Mouse (Mus musculus) myocyte (in vitro differentiated cells): ENCODE measurements around the gene Tubg2.

ENCODE experiments used
- E2F4 ChIP-seq: IDR thresholded peaks from one replicate; pipeline ENCODE4 v1.6.1; 2011; ENCODE audit warnings: mild to moderate bottlenecking, control low read depth, moderate library complexity; ENCODE audit not compliant: insufficient read depth
- POLR2A ChIP-seq: IDR thresholded peaks from one replicate; pipeline ENCODE4 v1.6.1; 2011; ENCODE audit warnings: low read depth, mild to moderate bottlenecking, control low read depth, moderate library complexity; ENCODE audit not compliant: insufficient read length
- SRF ChIP-seq: IDR thresholded peaks from one replicate; pipeline ENCODE4 v1.6.1; 2011; ENCODE audit warnings: low read depth; ENCODE audit not compliant: control insufficient read depth, insufficient read length
- TCF3 ChIP-seq: IDR thresholded peaks from one replicate; pipeline ENCODE4 v1.6.1; 2011; ENCODE audit warnings: low read depth, control low read depth; ENCODE audit not compliant: insufficient read length

- no peak for TF ChIP-seq POLR2A
- TF ChIP-seq E2F4, result no peak
- TF ChIP-seq TCF3, result no peak
- TF ChIP-seq SRF, result no peak
Observed at GRCm38 (mm10) chr11:101131701-101132100, 24.0 kb upstream of the Tubg2 start.
